Mouse (Mus musculus) right cerebral cortex, adult 2 months (tissue): Measurements from ENCODE around the gene Ccdc191.

ENCODE experiments used
- DNase-seq, 2 experiments: peaks; one replicate each; pipeline ENCODE4 v3.0.0; 2021 to 2022; ENCODE audit warnings: low spot score in 2 of 2

Ccdc191 gene

GRCm38 (mm10) chr16:43931502-43931901, 41.9 kb downstream of the Ccdc191 start:
- DNase-seq = no peak

GRCm38 (mm10) chr16:43932319-43932718, 42.7 kb downstream of the Ccdc191 start:
- no peak for DNase-seq

- DNase-seq = no peak
Measured at GRCm38 (mm10) chr16:43933041-43933440, 43.4 kb downstream of the Ccdc191 start.

- no peak for DNase-seq
Measured at GRCm38 (mm10) chr16:43934856-43935255, 45.3 kb downstream of the Ccdc191 start.

GRCm38 (mm10) chr16:43935367-43935766, 45.8 kb downstream of the Ccdc191 start:
- DNase-seq = no peak

- no peak for DNase-seq
Measured at GRCm38 (mm10) chr16:43935892-43936291, 46.3 kb downstream of the Ccdc191 start.

GRCm38 (mm10) chr16:43940846-43941245, 51.2 kb downstream of the Ccdc191 start:
- DNase-seq = no peak

GRCm38 (mm10) chr16:43945351-43945750, 55.8 kb downstream of the Ccdc191 start:
- DNase-seq = no peak

GRCm38 (mm10) chr16:43945869-43946268, 56.3 kb downstream of the Ccdc191 start:
- no peak for DNase-seq

GRCm38 (mm10) chr16:43951591-43951990, 62.0 kb downstream of the Ccdc191 start:
- DNase-seq = no peak

GRCm38 (mm10) chr16:43954913-43955312, 65.3 kb downstream of the Ccdc191 start:
- DNase-seq = no peak

- no peak for DNase-seq
Measured at GRCm38 (mm10) chr16:43958038-43958437, 68.4 kb downstream of the Ccdc191 start.

- peak in 1 of 2 experiments; percentile 57 for DNase-seq
Measured at GRCm38 (mm10) chr16:43963291-43963690, 73.7 kb downstream of the Ccdc191 start.

- no peak for DNase-seq
Measured at GRCm38 (mm10) chr16:43963780-43964179, 74.2 kb downstream of the Ccdc191 start.

- DNase-seq = no peak
Measured at GRCm38 (mm10) chr16:43965781-43966389, 76.3 kb downstream of the Ccdc191 start.

- no peak for DNase-seq
Measured at GRCm38 (mm10) chr16:43970426-43970825, 80.8 kb downstream of the Ccdc191 start.

GRCm38 (mm10) chr16:43971189-43971588, 81.6 kb downstream of the Ccdc191 start:
- no peak for DNase-seq

GRCm38 (mm10) chr16:43971741-43972140, 82.1 kb downstream of the Ccdc191 start:
- no peak for DNase-seq

- DNase-seq = no peak
Measured at GRCm38 (mm10) chr16:43972391-43972790, 82.8 kb downstream of the Ccdc191 start.

GRCm38 (mm10) chr16:43973147-43973546, 83.5 kb downstream of the Ccdc191 start:
- DNase-seq = no peak

GRCm38 (mm10) chr16:43973606-43974220, 84.1 kb downstream of the Ccdc191 start:
- no peak for DNase-seq

- DNase-seq = no peak
Measured at GRCm38 (mm10) chr16:43979010-43979327, 89.4 kb downstream of the Ccdc191 start.

- peak in 1 of 2 experiments; percentile 20 for DNase-seq
Measured at GRCm38 (mm10) chr16:43979328-43980109, 89.9 kb downstream of the Ccdc191 start, which contains the start of gene Zdhhc23. Gene Zdhhc23, minus strand, starts transcription at chr16:43979791.
